Mouse (Mus musculus) hindbrain, embryonic 16.5 days (tissue): ENCODE measurements at regions not wholly inside any gene's neighbourhood (a gene's known extent, or its start where the extent isn't known, plus 50 kb on each side); places are given as distances from the start of the nearest gene placed in this dataset.
A peak's percentile ranks its signal among the peaks of the same experiment; 100 is the strongest.

Source experiments
- ATAC-seq: fragments of 200-750 bp; cut with Nextera tagmentation; 2 replicates; pipeline ENCODE4 v1.8.0; 2017; ENCODE audit warnings: moderate TSS enrichment, moderate library complexity
- H3K27ac ChIP-seq: fragments of 300-500 bp; sonication (generic); 2 replicates; pipeline ENCODE4 v1.5.1; 2014; ENCODE audit warnings: low read depth, mild to moderate bottlenecking, control low read depth, low read length, moderate library complexity
- H3K27me3 ChIP-seq: fragments of 300-500 bp; sonication (generic); replicated peaks from 2 replicates; pipeline ENCODE4 v1.6.1; 2014; ENCODE audit warnings: low read length; ENCODE audit not compliant: control insufficient read depth, insufficient read depth
- H3K36me3 ChIP-seq: fragments of 300-500 bp; sonication (generic); 2 replicates; pipeline ENCODE4 v1.6.1; 2014; ENCODE audit warnings: mild to moderate bottlenecking, low read length, moderate library complexity, mixed read lengths; ENCODE audit not compliant: control insufficient read depth, insufficient read depth
- H3K4me1 ChIP-seq: fragments of 300-500 bp; sonication (generic); 2 replicates; pipeline ENCODE4 v1.6.1; 2014; ENCODE audit warnings: low read depth, low read length; ENCODE audit not compliant: control insufficient read depth, insufficient read depth
- H3K4me2 ChIP-seq: fragments of 300-500 bp; sonication (generic); 2 replicates; pipeline ENCODE4 v1.6.1; 2014; ENCODE audit warnings: mild to moderate bottlenecking, low read length, control low read depth, moderate library complexity
- H3K4me3 ChIP-seq: fragments of 300-500 bp; sonication (generic); 2 replicates; pipeline ENCODE4 v1.5.1; 2014; ENCODE audit warnings: mild to moderate bottlenecking, low read length, control low read depth, moderate library complexity
- H3K9ac ChIP-seq: fragments of 300-500 bp; sonication (generic); 2 replicates; pipeline ENCODE4 v1.6.1; 2014; ENCODE audit warnings: low read depth, mild to moderate bottlenecking, control low read depth, low read length, moderate library complexity
- H3K9me3 ChIP-seq: fragments of 300-500 bp; sonication (generic); 2 replicates; pipeline ENCODE4 v1.6.1; 2014; ENCODE audit warnings: mild to moderate bottlenecking, low read length, moderate library complexity; ENCODE audit not compliant: control insufficient read depth
- WGBS: fragments of 180-500 bp; shearing (Covaris S2); extraction: QIAGEN DNeasy Blood & Tissue Kit; methylation state at CpG from one replicate; pipeline ENCODE4 v1.1.7; 2014; 5-methylcytosine and 5-hydroxymethylcytosine counted together

DNA sequence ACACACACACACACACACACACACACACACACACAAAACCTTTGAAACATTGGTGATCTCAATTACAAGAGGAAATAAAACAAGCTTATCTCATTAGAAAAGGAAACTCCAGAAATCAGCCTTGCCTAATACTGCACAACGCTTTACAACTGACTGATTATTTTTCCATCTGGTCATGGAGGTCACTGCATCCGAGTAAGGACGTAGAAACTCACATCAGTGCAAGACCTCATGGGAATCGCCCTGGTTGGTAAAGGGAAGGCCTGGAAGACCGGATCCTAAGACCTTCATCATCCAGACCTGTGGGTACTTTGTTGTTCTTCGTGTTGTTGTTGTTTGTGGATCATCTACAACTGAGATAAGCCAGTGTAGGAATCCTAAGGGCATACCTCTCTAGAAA is 77.8 kb upstream of the Sestd1 start:
- H3K4me2 ChIP-seq = no peak overlapping the region
- H3K27ac ChIP-seq = no peak overlapping the region
- WGBS = 79% methylated on average over 6 of the region's 6 CpGs
- H3K9ac ChIP-seq = no peak overlapping the region
- H3K27me3 ChIP-seq = no peaks in the 10 kb centered on the region
- H3K36me3 ChIP-seq = no peaks in the 10 kb centered on the region
- no peaks in the 10 kb centered on the region for H3K4me1 ChIP-seq
- ATAC-seq = no peak
- H3K9me3 ChIP-seq = no peaks in the 10 kb centered on the region
- H3K4me3 ChIP-seq = no peak overlapping the region

DNA sequence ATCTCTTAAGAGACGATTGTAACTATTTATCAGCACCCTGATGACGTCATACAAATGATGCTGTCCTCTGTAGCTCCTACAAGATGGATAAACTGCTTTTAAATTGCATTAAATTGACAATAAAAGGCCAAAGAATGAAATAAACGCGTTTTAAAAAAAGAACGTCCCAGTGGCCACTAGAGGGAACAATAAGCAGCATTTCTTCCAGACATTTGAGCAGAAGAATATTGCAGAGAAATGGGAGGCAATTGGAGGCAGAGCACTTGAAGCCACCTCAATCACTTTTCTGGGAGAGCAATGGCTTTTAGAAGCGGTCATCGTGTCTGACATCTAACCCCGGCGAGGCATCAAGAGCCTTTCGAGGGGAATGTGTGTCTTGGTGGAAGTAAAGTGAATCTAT is 76.4 kb upstream of the Sestd1 start:
- Histone ChIP-seq H3K4me2 (no peak overlapping the region), H3K9ac (no peak overlapping the region), H3K4me1 (no peaks in the 10 kb centered on the region), H3K27me3 (no peaks in the 10 kb centered on the region), H3K9me3 (no peaks in the 10 kb centered on the region), H3K27ac (no peak overlapping the region), H3K36me3 (no peaks in the 10 kb centered on the region), H3K4me3 (no peak overlapping the region)
- ATAC-seq = no peak
- 60% methylated on average over 10 of the region's 10 CpGs for WGBS

DNA sequence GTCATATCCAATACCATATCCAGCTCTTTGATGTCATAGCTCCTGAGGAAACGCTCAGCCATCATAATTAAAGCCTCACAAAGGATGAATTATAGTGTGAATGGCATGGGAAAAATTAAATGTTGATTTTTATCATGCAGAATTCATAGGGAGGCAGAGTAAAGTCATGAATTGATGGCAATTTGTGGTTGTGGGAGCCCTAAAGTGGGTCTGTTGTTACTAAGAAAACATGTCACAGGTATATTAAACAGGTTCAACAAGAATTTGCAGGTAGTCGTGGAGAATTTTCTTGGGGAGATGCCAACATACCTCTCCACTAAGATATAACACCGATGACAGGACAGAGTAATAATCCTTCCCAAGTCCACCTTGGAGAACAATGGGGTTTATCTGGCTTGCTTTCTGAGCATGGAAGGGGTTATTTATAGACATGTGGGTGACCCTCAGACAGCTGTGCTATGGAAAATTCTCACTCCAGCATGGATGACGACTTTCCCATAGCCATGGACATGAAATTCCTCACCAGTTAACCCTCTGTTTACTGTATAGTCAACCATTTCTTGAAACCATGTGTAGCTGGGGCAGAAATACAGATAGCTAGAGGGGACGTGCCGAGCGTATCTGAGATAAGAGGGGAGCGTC is 71.7 kb upstream of the Sestd1 start:
- Histone ChIP-seq H3K4me3 (no peak overlapping the region), H3K36me3 (no peaks in the 10 kb centered on the region), H3K27me3 (no peaks in the 10 kb centered on the region), H3K4me1 (no peaks in the 10 kb centered on the region), H3K4me2 (no peak overlapping the region), H3K27ac (no peak overlapping the region; the same call in 1 of the 2 replicates), H3K9me3 (no peaks in the 10 kb centered on the region), H3K9ac (no peak overlapping the region)
- WGBS = 85% methylated on average over 8 of the region's 8 CpGs
- ATAC-seq = no peak

DNA sequence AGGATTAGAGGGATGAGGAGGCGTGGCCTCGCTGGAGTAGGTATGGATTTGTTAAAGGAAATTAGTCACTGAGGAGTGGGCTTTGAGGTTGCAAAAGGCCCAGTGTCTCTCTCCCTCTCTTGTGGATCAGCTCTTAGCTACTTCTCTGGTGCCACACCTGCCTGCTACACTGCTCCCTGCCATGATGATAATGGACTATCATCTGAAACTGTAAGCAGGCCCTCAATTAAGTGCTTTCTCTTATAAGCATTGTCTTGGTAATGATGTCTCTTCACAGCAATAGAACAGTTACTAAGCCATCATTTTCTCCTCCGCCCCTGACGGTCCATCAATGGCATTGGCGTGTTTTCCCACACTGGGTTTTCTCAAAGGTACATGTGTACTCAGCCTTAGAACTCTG is 66.6 kb upstream of the Sestd1 start:
- ATAC-seq = no peak
- no peaks in the 10 kb centered on the region for H3K9me3 ChIP-seq
- no peak overlapping the region for H3K4me2 ChIP-seq
- no peak overlapping the region for H3K4me3 ChIP-seq
- no peaks in the 10 kb centered on the region for H3K4me1 ChIP-seq
- no peak overlapping the region for H3K9ac ChIP-seq
- no peak overlapping the region for H3K27ac ChIP-seq
- 92% methylated on average over 5 of the region's 5 CpGs for WGBS
- no peaks in the 10 kb centered on the region for H3K27me3 ChIP-seq
- H3K36me3 ChIP-seq = no peaks in the 10 kb centered on the region

DNA sequence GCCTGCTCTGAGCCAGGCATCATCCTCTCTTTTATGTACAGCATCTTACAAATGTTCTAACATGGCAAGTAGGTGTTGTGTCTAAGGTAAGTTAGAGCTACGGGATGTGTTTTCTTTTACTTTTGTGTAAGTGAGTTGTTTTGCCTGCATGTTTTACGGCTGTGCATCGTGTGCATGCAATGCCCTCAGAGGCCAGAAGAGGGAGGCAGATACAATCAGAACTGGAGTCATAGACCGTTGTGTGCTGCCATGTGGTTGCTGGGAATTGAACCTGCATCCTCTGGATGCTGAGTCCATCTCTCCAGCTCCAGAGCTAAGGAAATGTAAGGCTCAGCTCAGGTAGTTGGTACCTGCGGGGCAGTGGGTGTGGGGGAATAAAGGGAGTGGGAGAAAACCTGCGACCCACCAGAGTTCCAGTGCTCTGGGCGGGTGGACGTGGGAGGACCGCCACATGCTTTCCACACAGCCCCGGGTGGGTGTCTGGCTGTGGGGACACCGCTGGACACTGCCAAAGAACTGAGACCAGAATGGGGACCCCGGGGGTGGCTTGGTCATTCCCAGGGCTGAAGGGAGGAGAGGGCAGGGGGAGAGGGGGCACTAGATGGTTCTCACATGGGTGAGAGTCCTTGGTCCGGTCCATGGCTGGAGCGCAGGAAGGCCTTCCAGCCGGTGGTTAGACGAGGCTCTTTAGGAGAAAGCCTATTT is 63.5 kb upstream of the Sestd1 start:
- H3K4me1 ChIP-seq = no peaks in the 10 kb centered on the region
- no peak overlapping the region for H3K9ac ChIP-seq
- no peak overlapping the region for H3K4me3 ChIP-seq
- no peaks in the 10 kb centered on the region for H3K36me3 ChIP-seq
- H3K27me3 ChIP-seq = no peaks in the 10 kb centered on the region
- no peaks in the 10 kb centered on the region for H3K9me3 ChIP-seq
- 90% methylated on average over 15 of the region's 16 CpGs for WGBS
- no peak overlapping the region for H3K4me2 ChIP-seq
- no peak overlapping the region for H3K27ac ChIP-seq
- no peak for ATAC-seq

DNA sequence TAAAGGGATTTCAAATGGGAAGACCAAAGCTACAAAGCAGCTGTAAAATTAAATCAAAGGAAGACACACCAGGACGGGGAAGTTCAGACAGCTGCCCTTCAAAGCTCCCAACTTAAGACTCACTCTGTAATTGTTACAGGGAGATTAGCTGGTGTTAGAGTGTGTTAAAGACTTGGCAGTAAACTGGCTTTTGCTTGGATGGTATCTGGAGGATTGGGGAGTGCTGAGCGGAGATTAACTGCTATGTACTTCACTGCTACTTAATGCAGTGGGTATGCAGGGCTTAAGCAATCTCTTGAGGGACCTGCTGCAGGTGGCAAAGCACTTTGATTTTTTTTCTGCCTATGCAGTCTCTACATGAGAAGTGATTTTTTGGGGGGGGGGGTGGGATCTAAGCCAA is 62.0 kb upstream of the Sestd1 start:
- Histone ChIP-seq H3K4me2 (no peak overlapping the region), H3K4me3 (no peak overlapping the region), H3K36me3 (no peaks in the 10 kb centered on the region), H3K27ac (no peak overlapping the region), H3K4me1 (no peaks in the 10 kb centered on the region), H3K9ac (no peak overlapping the region), H3K27me3 (no peaks in the 10 kb centered on the region), H3K9me3 (no peaks in the 10 kb centered on the region)
- WGBS = 52% methylated on average over 2 of the region's 2 CpGs
- peak; percentile 64; the same call in 1 of the 2 replicates for ATAC-seq

DNA sequence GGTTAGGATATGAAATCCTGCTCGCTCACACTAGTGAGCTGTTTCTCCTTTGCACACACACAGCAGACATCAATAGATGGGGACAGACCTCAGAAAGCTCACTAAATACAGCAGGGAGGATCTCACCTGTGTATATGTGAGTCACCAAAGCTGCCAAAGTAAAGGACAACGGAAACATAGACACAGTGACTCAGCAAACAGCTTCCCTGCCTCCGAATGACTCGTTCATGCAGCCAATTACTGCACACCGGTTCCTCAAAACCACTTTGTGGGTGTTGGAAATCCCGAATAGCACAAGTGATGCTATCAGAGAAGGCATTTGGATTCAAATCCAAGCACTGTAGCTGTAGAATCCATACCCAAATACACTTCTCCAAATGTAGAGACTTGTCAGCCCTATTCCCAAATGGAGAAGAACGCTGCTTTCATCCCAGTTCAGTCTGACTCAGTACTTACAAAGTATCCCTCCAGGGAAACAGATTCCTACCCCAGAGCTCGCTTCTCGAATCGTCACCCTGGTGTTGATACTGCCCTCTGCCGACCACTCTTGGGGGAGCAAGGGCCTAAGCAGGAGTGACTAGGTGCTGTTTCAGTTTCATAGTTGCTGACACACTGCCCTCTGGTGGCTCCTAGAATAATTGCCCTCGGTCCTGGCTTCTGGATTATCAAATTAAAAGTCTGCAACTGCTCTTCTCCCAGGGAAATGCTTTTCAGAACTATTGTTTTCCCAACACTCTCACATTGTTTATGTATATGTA is 61.4 kb upstream of the Sestd1 start:
- no peaks in the 10 kb centered on the region for H3K36me3 ChIP-seq
- no peak overlapping the region for H3K4me3 ChIP-seq
- no peaks in the 10 kb centered on the region for H3K27me3 ChIP-seq
- WGBS = 47% methylated on average over 12 of the region's 12 CpGs
- H3K9me3 ChIP-seq = no peaks in the 10 kb centered on the region
- no peaks in the 10 kb centered on the region for H3K4me1 ChIP-seq
- H3K27ac ChIP-seq = no peak overlapping the region
- peak; percentile 30; the same call in 1 of the 2 replicates for ATAC-seq
- H3K4me2 ChIP-seq = no peak overlapping the region
- H3K9ac ChIP-seq = no peak overlapping the region

DNA sequence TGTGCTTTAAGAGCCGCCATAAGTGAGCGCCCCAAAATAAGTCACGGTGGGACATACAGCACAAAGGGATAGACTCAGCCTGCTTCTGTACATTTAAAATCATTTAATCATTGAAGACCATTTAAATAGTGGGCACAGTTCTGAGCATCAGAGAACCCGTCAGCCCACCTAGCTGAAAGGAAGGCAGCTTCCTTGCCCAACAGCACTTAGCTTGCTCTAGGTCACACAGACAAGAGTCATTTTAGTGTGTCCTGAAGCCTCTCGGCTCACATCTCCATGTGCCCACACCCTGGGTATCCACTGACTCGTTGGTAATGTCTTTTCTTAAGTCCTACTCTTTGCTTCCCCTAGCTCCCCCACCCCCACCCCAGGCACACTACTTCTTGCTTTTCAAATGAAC is 59.7 kb upstream of the Sestd1 start:
- no peak overlapping the region for H3K9ac ChIP-seq
- H3K36me3 ChIP-seq = no peaks in the 10 kb centered on the region
- no peaks in the 10 kb centered on the region for H3K9me3 ChIP-seq
- no peak for ATAC-seq
- no peak overlapping the region for H3K4me3 ChIP-seq
- WGBS = 83% methylated on average over 6 of the region's 6 CpGs
- H3K4me2 ChIP-seq = no peak overlapping the region
- no peaks in the 10 kb centered on the region for H3K4me1 ChIP-seq
- H3K27me3 ChIP-seq = no peaks in the 10 kb centered on the region
- no peak overlapping the region for H3K27ac ChIP-seq

DNA sequence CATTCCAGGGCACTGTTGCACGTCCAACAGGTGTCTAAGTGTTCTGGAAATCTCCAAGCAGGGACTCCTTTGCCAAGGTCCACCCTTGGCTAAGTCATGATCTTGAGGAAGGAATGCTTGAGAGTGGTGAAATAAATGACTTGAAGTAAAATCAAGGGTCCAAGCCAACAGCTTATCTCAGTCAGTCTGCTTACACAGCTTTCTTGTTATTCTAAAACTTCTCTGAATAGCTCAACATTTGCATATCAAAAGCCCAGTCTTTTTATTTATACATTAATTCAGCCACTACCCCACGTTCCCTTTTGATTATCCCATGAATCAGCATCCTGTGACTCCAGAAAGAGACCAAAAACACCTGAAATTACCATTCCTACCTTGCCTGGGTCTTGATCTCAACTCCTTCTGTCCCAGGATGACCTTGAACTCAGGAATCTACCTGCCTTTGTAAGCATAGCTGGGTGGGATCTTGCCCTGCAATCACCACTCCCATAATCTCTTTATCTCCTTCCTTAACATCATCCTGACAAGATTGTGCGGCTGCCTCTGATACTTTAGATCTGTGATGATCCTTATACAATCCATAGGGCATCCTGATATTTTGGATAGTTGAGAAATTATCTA is 57.5 kb upstream of the Sestd1 start:
- 67% methylated on average over 3 of the region's 3 CpGs for WGBS
- no peak overlapping the region for H3K4me2 ChIP-seq
- ATAC-seq = no peak

More for the DNA sequence above, 57.5 kb upstream of the Sestd1 start:
- Histone ChIP-seq H3K27me3 (no peaks in the 10 kb centered on the region), H3K9ac (no peak overlapping the region), H3K4me1 (no peaks in the 10 kb centered on the region), H3K27ac (no peak overlapping the region), H3K4me3 (no peak overlapping the region), H3K36me3 (no peaks in the 10 kb centered on the region), H3K9me3 (no peaks in the 10 kb centered on the region)
